ENCODE assay signal across 19 mouse cellular contexts in genomic region chr3:155688358-155688757, GRCm38 (mm10).
DNase-seq lines count a peak whose midpoint lies in the region; ATAC-seq and TF ChIP-seq lines count a peak whose summit lies in the region.
"Had no signal": no experiment of that assay in that cellular context is flagged by ENCODE, and none has a peak within 500 bp of the region (broad histone marks: within the 10 kb centered on the region; RNA-seq: fewer than 3 reads in every experiment).

No protein-coding gene starts in this region.

- WGBS in neural tube, embryonic 13.5 days, result 78% methylated on average over 5 of the region's 5 CpGs
- WGBS in forebrain, postnatal 0 days, result 47% methylated on average over 5 of the region's 5 CpGs

- no peak overlapping the region for H3K4me2 ChIP-seq in neural tube, embryonic 13.5 days
- H3K4me2 ChIP-seq in forebrain, postnatal 0 days (ENCODE audit: low read depth), result no peak overlapping the region

- no peak for TF ChIP-seq CTCF in forebrain, postnatal 0 days (IDR thresholded peaks at IDR 0.05; ENCODE audit: low read depth)

- ATAC-seq in neural tube, embryonic 13.5 days (ENCODE audit: low read depth), result peak; percentile 56; the same call in 1 of the 2 replicates
- peak; percentile 51 for ATAC-seq in forebrain, postnatal 0 days
- no peak for ATAC-seq in erythroblast, adult 5-6 weeks (replicated peaks; ENCODE audit: low FRiP score, poor library complexity, severe bottlenecking)
- ATAC-seq: inflammation-experienced regulatory T-cells, adult 6 months; liver, postnatal 0 days had no signal

- H3K27ac ChIP-seq in neural tube, embryonic 13.5 days (replicated peaks), result no peak overlapping the region
- no peak overlapping the region for H3K27ac ChIP-seq in forebrain, postnatal 0 days (ENCODE audit: low read depth, low read length)
- H3K27ac ChIP-seq: gastrocnemius, adult 2 months; hindbrain, embryonic 10.5 days had no signal

- no peaks in the 10 kb centered on the region for H3K36me3 ChIP-seq in neural tube, embryonic 13.5 days
- H3K36me3 ChIP-seq in forebrain, postnatal 0 days (ENCODE audit: insufficient read depth), result no peaks in the 10 kb centered on the region
- H3K36me3 ChIP-seq: hindbrain, embryonic 10.5 days had no signal

- no peak overlapping the region for H3K9ac ChIP-seq in neural tube, embryonic 13.5 days
- H3K9ac ChIP-seq in forebrain, postnatal 0 days, result no peak overlapping the region
- H3K9ac ChIP-seq: liver, postnatal 0 days had no signal

- no peaks in the 10 kb centered on the region for H3K9me3 ChIP-seq in neural tube, embryonic 13.5 days
- H3K9me3 ChIP-seq in forebrain, postnatal 0 days (ENCODE audit: low read length), result no peaks in the 10 kb centered on the region
- H3K9me3 ChIP-seq: hindbrain, embryonic 10.5 days had no signal

- DNase-seq in cerebellum, postnatal 36 days, result peak; percentile 4 to 12
- no peak for DNase-seq in cerebellum, adult 9-11 months
- DNase-seq in neural tube, embryonic 10.5 days (ENCODE audit: extremely low spot score, low spot score), result no peak
- peak; percentile 55 for DNase-seq in forebrain, postnatal 0 days
- peak; percentile 50 to 54 for DNase-seq in layer of hippocampus, postnatal 10 days (ENCODE audit: low spot score in 2 of 2)
- DNase-seq: adrenal gland, adult 2 months; cerebellum, adult 18-20 months; gastrocnemius, adult 2 months; heart, adult 11 months; kidney, adult 9 months; kidney, postnatal 4 days; liver; liver, postnatal 0 days; lung, postnatal 14 days; thymus, postnatal 4 days had no signal

- peaks cover 3% of the 10 kb centered on the region for H3K4me1 ChIP-seq in neural tube, embryonic 13.5 days (replicated peaks)
- H3K4me1 ChIP-seq in forebrain, postnatal 0 days (ENCODE audit: insufficient read depth), result no peaks in the 10 kb centered on the region

- H3K27me3 ChIP-seq in neural tube, embryonic 13.5 days, result no peaks in the 10 kb centered on the region
- no peaks in the 10 kb centered on the region for H3K27me3 ChIP-seq in forebrain, postnatal 0 days (ENCODE audit: insufficient read depth, low read length)

- no peak overlapping the region for H3K4me3 ChIP-seq in neural tube, embryonic 13.5 days
- H3K4me3 ChIP-seq in forebrain, postnatal 0 days (ENCODE audit: low read depth, low read length), result no peak overlapping the region
- H3K4me3 ChIP-seq: gastrocnemius, adult 2 months; hindbrain, embryonic 10.5 days had no signal

Comparison
In these comparisons a context has a peak if more than half of its experiments do, and no peak if none do; other contexts are left out.
1. DNase-seq: peak in cerebellum, postnatal 36 days (2 of 2), forebrain, postnatal 0 days (single experiment) and layer of hippocampus, postnatal 10 days (2 of 2); none in cerebellum, adult 9-11 months (single experiment) and neural tube, embryonic 10.5 days (single experiment).